Mouse (Mus musculus) CD4-positive helper T cell, adult 2 months (primary cell): ENCODE results near the gene Fsip1.
"Not testable (repeated sequence)": the region's sequence is repeated elsewhere in the genome, so short reads cannot be mapped to it uniquely, and the experiment has no call there.

Experiments used
- DNase-seq: peaks from one replicate; pipeline ENCODE4 v3.0.0-alpha.2; 2012; ENCODE audit warnings: low read depth, missing footprints, low spot score

Fsip1 gene

GRCm38 (mm10) chr2:118256621-118257053, at the start of gene Fsip1:
Gene Fsip1, minus strand, starts transcription at chr2:118256966.
- peak; percentile 87 for DNase-seq

GRCm38 (mm10) chr2:118306522-118306895, 49.7 kb upstream of the Fsip1 start:
- DNase-seq = no peak

- no peak for DNase-seq
Observed at GRCm38 (mm10) chr2:118305827-118306521, 49.2 kb upstream of the Fsip1 start.

- DNase-seq = no peak
Observed at GRCm38 (mm10) chr2:118303456-118303855, 46.7 kb upstream of the Fsip1 start.

- no peak for DNase-seq
Observed at GRCm38 (mm10) chr2:118301656-118302055, 44.9 kb upstream of the Fsip1 start.

- no peak for DNase-seq
Observed at GRCm38 (mm10) chr2:118301041-118301545, 44.3 kb upstream of the Fsip1 start.

- DNase-seq = no peak
Observed at GRCm38 (mm10) chr2:118299981-118300380, 43.2 kb upstream of the Fsip1 start.

- DNase-seq = no peak
Observed at GRCm38 (mm10) chr2:118298601-118299000, 41.8 kb upstream of the Fsip1 start.

- DNase-seq = no peak
Observed at GRCm38 (mm10) chr2:118297966-118298365, 41.2 kb upstream of the Fsip1 start.

GRCm38 (mm10) chr2:118295505-118295904, 38.7 kb upstream of the Fsip1 start:
- no peak for DNase-seq

- no peak for DNase-seq
Observed at GRCm38 (mm10) chr2:118293583-118293982, 36.8 kb upstream of the Fsip1 start.

GRCm38 (mm10) chr2:118289066-118289460, 32.3 kb upstream of the Fsip1 start:
- DNase-seq = not testable (repeated sequence)

- DNase-seq = no peak
Observed at GRCm38 (mm10) chr2:118288326-118289065, 31.7 kb upstream of the Fsip1 start.

GRCm38 (mm10) chr2:118287678-118288077, 30.9 kb upstream of the Fsip1 start:
- DNase-seq = no peak

GRCm38 (mm10) chr2:118282467-118282866, 25.7 kb upstream of the Fsip1 start:
- no peak for DNase-seq

GRCm38 (mm10) chr2:118278249-118278648, 21.5 kb upstream of the Fsip1 start:
- no peak for DNase-seq

GRCm38 (mm10) chr2:118271606-118272005, 14.8 kb upstream of the Fsip1 start:
- DNase-seq = no peak

- DNase-seq = no peak
Observed at GRCm38 (mm10) chr2:118270213-118270612, 13.4 kb upstream of the Fsip1 start.

GRCm38 (mm10) chr2:118263914-118264201, 7.1 kb upstream of the Fsip1 start:
- no peak for DNase-seq

GRCm38 (mm10) chr2:118263151-118263913, 6.6 kb upstream of the Fsip1 start:
- peak; percentile 33 for DNase-seq

- DNase-seq = no peak
Observed at GRCm38 (mm10) chr2:118262673-118263072, 5.9 kb upstream of the Fsip1 start.

- no peak for DNase-seq
Observed at GRCm38 (mm10) chr2:118259746-118260145, 3.0 kb upstream of the Fsip1 start.
